Mouse (Mus musculus) urinary bladder, postnatal 10 days (tissue): ENCODE measurements at regions not wholly inside any gene's neighbourhood (a gene's known extent, or its start where the extent isn't known, plus 50 kb on each side); places are given as distances from the start of the nearest gene placed in this dataset.
A peak's percentile ranks its signal among the peaks of the same experiment; 100 is the strongest.

Experiments used
- DNase-seq: peaks from one replicate; pipeline ENCODE4 v3.0.0; 2022; ENCODE audit warnings: low spot score

DNA sequence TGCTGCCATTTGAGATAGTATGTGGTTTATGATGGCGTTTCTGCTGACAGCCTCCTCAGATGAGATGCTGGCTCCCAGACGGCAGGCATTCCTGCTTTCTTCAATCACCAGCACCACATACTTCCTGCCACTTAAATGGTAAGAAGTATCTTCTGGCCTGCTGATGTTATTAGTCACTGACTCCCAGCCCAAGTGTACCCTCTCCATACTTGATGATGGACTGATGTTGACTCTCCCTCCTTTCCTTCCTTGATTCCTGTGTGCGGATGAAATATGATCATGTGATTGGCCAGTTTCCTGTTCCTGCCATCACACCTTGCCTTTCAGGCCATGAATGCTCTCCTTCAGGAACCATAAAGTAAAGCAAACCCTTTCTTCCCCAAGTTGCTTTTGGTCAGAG lies 50.8 kb upstream of the Rpl10-ps3 start:
- no peak for DNase-seq

DNA sequence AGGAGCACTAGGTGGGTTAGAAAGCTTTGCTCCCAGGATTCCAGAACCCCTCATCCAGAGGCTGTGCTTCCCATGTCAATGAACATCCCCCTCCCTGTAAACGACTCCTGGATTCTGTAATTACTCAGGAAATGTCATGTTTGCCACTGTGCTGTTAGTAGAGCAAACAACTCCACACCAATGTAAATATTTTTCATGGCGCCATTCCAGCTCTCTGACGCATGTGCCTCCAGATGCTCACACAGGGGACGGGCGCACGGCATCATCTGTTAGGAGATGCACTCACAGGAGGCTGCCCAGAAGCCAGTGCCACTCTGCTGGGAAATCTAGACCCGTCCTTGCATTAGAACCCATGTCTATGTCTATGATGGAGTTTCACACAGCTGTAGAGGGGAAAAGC lies 51.3 kb upstream of the Rpl10-ps3 start:
- DNase-seq, result no peak

DNA sequence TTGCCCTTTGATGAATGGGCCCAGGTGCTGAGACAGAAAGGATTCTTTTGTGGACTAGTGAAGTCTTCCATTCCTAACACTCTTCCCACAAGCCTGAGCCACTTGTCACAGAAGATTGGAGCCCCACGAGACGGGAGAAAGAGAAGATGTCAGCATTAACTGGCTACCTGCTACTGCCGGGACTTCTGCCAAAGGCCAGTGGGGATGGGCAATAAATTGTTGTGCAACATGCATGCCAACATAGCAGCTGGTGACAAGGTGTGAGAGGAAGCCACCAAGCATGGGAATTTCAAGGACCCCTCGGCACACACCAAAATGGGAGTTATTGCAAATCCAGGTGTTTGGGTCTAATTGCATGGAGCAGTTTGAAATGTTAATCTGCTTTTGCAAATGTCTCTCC lies 63.6 kb upstream of the Rpl10-ps3 start:
- DNase-seq, result no peak

DNA sequence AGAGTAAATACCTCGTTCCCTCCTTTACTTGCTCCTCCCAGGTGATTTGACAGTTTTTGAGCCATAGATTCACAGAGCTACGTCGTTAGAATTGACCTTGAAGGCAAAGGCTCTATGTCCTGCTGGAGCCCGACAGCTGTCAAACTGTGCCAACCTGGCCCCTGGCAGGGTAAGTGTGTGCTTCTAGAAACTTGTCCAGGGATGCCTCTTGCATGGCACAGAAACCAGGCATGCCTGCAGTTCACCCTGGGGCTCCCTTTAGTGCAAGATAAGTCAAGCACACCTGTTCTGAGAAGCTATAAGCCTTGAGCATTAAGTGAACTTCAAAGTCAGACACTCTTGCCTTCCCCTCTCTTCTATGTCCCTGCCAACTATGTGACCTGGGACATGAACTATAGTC lies 64.1 kb upstream of the Rpl10-ps3 start:
- no peak for DNase-seq

DNA sequence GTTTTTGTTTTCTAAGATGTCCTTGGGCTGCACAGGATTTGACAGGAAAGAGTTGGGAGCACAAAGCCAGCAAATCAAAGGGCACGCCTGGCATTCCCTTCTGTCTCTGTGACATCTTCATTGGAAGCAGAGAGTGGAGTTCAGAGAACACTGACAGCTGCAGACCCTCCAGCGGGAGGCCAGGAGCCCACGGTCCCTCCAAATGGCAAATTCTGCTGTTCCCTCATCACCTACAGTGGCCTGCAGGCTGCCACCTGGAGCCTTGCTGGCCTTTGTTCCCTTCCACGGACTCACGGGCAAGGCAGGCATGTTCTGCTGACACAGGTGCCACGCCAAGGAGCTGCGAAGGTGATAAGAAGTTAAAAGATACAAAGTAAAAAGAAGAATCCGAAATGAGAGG lies 68.2 kb upstream of the Rpl10-ps3 start:
- DNase-seq, result no peak

DNA sequence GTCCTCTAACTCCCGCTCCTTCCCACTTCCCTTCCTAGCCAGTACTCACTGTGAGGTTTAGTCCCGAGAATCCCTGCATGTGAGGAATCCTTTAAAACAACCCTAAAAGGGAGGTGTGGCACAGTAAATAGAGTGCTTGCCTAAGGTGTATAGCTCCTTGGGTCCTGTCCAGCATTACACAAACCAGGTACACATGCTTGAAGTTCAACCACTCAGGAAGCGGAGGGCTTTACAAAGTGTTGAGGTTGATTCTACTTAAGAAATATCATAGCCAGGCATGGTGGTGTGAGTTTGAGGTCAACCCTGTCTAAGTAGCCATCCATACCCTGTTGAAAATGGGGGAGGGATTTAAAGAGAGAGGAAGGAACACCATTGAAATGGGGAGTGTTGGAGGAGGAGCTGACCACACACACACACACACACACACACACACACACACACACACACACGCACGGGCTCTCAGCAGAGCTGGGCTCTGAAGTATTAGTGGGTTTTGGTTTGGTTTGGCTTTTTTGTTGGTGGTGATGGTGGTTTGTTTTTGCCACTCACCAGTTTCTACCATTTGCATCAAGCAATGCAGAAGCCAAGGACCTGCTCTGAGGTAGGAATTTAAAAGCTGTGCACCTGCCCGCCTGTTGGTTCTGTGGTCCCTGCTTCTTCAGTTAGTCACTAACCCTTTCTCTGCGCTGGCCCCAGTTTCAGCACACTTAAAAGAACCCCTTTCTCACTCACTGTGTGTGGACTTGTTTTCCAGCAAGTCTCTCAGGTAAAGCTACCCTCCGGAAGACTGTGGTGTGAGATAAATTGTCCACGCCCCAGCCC lies 69.0 kb upstream of the Rpl10-ps3 start:
- DNase-seq, result no peak

DNA sequence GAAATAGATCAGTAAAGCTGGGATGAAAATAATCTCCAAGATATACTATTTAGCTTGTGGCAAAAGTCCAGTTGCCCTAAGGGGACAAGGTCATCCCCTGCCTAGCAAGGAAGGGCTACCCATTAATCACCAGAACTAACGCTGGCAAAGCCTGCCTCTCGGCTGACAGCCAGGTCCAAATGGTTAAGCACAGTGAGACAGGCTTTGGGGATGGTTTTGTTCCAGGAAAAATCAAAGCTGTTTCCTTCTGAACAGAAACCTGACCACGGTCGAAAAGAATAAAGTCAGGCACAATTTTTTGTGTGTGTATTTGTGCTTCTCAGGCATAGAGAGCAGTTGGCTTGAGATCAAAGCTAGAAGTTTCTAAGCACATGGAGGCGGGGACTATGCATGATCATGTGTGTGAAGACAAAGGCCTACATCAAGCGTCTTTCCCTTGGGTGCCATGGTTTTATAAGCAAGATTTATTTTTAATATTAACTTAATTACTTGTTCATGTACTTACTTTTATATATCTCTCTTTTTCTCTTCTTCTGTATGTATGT lies 70.1 kb upstream of the Rpl10-ps3 start:
- no peak for DNase-seq

DNA sequence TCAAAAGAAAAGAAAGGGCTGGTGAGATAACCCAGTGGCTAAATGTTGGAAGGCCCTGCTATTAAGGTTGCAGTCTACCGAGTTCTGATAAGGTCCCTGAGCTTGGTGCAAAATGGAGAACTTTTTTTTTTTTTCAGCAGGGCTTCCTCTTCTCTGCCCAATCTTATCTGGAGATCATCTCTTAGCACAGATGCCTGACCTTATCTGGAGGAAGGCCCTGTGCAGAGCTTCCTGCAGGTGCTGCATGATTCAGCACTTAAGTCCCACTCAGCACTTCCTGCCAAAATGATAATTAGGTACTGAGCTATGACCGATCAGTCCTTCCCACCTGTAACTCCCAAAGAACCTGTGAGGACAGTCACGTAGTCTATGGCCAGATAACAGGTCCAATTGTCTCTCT lies 71.9 kb upstream of the Rpl10-ps3 start:
- DNase-seq, result no peak

DNA sequence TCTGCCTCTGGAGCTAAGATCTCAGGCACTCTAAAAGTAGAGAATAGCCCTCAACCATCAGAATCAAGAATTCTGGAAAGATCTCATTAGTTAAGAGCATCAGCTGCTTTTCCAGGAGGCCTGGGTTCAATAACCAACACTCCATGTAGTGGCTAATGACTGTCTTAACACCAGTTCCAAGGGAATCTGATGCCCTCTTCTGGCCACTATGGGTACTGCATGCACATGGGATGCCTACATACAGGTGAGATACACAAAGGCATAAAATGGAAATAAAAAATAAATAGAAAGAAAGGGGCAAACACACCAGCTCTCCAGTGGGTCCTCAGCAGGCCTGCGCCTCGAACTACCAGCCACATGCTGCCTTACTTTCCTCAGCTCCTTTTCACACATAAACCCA lies 73.3 kb upstream of the Plet1 start:
- no peak for DNase-seq

DNA sequence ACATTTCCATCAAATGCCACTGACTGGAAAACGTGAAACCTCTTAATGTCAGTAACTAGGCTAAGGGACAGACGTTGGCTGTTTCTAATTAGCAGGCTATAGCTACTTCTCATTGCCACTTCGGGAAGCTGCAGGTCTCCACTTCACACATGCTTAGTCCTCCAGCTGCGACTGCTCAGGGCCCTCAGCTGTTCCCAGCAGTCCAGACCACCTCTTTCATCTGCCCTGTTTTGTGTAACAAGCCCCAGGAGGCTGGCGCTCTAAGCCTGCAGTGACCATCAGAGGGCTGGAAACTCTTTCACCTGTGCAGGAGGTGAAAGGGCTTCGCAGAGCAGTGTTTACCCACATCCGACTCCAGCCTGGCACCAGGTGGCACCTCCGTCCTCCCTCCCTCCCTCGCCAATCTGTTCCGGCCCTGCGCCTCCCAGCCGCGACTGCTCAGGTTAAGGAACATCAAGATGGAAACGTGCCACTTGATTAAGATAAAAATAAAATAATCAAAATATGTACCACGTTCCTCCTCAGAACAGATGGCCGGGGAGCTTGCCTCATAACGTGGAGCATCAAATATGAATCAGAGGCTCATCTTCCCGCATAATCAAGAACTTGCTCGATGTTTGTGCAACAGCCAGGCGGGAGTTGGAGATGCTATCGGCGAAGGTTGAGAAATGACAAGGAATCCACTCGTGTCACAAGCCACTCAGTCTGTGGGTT lies 72.6 kb upstream of the Plet1 start:
- DNase-seq, result no peak

DNA sequence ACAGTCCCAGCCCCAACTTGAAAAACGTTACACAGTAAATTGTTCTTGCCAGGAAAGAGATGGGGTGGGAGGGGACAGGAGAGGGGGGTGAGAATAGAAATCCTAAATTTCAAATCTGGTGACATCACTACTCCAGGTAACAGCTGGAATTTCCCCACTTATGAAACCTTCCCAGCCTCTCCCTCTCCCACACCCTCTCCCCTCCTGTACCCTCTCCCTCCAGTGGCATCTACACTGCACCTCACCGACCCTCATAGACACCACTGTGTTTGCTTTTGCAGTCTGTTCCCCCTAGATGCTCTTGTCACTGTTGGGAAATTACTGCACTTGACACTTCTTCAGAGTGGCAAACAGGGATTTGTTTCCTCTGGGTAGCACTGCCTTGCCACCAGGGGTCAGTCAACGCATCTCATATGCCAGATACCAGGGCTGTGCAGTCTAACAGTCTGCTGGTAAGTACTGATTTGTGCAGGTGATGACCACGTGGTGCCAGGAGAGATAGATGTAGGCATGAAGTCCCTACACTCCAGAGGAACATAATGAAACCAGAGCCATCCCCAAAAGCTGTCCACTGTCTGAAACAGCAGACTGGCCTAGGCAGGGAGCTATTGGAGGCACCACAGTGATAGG lies 68.3 kb upstream of the Plet1 start:
- no peak for DNase-seq

DNA sequence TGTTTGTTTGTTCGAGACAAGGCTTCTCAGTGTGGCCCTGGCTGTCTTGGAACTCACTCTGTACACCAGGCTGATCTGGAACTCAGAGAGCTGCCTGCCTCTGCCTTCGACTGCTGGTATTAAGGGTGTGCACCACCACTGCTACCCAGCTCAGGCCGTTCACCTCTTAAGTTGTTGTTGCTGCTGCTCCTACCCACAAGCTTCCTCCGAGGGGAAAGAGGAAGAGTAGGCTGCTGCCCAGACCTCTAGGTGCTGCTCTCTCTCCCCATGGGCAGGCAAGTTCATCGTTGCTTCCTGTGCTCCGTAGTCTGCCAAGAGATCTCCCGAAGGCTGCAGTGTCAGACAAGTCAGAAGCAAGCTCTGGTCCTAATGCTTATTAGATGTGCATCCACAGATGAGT lies 64.2 kb upstream of the Plet1 start:
- DNase-seq, result no peak

DNA sequence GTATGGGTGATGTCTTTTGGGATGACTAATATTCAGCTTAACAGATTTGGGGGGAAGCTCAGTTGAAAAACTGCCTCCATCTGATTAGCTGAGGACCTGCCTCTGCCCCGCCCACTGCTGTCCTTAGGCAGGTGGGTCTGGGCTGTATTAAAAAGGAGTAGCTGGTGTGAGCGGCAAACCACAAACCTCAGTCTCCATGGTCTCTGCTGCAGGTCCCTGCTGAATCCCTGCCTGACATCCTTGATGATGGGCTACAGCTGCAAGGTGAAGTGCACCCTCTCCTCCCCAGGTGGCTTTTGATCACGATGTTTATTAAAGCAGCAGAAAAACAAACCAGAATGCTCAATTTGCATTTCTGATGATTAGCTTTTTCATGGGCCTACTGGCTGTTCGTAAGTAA lies 60.8 kb upstream of the Plet1 start:
- no peak for DNase-seq

DNA sequence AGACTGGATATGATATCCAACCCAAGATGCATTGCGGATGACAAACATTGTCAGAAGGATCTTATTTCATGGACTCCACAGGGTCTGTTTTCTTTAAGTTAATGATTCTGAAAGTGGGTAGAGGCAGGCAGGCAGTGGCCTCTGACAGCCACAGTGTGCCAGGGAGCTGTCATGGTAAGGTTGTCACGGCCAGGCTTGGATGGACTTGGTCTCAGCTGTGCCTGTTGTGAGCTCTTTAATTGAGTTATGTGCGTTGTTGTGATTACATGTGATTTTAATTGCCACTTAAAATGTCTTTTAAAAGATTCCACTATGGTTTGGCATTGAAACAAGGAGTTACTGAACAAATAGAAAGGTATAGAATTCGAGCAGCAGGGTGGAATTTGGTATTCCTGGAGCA lies 60.3 kb upstream of the Plet1 start:
- DNase-seq, result no peak

DNA sequence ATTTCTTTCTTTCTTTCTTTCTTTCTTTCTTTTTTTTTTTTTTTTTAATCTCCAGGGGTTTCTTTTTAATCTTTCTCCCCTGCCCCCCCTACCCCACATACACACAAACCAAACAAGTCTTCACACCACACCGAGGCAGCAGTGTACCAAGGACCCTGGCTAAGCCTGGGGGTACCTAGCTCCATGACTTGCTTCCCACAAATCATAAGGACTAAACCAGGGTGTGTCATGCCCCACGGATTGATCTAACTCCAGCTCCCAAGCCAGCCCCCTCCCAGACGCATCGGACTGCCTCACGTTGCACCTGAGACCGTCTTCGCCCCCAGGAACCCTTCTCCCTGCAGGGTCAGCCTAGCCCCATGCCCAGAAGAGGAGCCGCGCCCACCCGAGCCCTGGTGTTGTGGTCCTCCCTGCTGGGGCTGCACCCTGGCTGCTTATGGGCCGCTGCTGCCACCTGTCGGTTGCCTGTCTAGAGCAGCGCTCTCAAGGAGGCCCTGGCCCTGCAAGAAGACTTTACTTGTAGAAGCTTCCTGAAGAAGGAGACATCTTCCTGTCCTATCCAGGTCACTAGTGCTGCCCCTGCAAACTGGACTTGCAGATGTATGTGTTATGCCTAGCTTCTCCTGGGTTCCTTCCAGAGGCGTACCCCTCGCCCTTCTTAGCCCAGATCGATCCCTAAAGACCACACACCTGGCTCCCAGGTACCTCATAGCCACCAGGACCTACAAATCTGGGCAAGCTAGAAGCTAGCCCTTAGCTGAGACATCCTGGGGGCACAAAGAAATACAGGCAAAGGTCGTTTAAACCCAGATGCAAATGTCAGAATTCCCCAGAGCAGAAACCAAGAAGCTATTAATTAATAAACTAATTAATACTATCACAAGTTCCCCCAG lies 56.2 kb upstream of the Plet1 start:
- peak; percentile 56 for DNase-seq

DNA sequence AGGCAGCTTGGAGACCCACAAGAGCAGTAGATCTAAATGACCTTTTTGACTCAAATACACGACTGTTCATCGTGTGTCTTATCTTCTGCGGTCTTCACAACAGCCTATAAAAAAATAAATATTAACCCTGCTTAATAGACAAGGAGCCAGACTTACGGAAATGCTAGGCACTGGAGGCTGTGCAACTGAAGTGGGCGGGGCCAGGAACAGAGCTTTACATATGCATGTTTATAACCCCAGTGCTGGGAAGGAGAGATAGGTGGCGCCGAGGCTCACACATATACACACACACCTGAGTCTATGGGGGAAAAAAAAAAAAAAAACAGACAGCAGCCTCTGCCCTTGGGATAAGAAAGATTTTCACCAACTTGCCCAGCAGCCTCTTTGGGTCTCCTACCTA lies 55.6 kb upstream of the Plet1 start:
- DNase-seq, result no peak

DNA sequence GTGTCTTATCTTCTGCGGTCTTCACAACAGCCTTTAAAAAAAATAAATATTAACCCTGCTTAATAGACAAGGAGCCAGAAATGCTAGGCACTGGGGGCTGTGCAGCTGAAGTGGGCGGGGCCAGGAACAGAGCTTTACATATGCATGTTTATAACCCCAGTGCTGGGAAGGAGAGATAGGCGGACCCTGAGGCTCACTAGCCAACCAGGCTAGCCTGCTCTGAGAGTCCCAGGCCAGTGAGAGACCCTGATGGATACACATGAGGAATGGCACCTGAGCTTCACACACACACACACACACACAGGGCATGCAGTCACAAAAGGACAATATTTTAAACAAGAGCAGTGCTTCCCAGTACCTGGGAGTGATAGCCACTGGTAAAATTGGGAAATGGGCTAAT lies 54.1 kb upstream of the Plet1 start:
- DNase-seq, result no peak

DNA sequence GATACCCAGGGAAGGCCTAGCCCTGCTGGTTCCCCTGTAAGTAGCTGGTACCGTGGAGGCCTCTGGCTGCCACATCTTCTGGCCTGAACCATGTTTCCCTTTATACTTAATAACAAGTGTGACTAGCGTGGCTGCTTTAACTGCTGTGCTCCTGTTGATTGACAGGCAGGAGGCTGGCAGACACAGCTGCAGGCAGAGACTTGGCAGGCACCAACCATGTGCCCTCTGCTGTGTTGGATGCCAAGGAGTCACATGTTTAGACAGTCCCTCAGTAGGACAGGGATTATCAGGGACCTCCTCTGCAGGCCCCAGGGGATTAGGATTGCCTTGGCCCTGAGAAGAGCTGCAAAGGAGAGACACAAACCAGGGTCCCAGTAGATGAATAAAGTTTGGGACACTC lies 53.6 kb upstream of the Plet1 start:
- no peak for DNase-seq

DNA sequence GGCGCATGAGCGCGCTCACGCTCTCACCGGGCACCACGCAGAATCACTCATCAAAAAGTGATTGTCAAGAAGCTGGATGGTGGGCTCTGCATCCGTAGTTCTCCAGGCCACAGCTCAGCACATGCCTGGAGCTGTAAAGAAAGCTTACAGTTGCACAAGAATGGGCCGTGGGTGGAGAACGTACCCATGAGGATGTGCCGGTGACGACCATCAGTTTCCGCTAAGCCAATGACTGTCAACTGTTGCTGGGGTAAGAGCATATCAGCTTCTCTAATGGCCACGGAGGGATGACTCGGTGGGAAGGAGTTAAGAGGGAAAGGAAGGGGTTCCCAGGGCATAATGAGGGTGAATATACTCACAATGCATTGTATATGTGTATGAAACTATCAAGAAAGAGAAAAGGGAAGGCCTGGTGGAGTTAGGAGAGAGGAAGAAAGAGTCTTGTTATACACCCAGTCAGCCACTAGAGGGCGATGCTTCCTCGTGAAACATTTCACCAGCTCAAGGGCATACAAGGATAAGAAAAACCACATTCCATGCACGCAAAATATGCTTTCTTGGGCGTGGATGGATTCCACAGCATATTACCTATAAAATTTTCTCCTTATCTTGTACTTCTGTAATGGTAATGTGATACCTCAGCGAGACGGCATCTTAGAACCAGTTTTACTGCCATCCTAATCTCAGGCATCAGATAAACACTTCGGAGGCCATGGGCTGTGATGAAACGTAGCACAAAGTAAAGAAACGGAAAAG lies 50.4 kb upstream of the Plet1 start:
- DNase-seq, result no peak
